ENCODE assay signal across 8 mouse cellular contexts in genomic region chr2:32236760-32237487, GRCm38 (mm10). TPM values are rescaled to one million over a fixed set of nuclear protein-coding genes. Genes with fewer than 3 reads are reported as not detected.
DNase-seq lines count a peak whose midpoint lies in the region; ATAC-seq and TF ChIP-seq lines count a peak whose summit lies in the region.

No protein-coding gene starts in this region.

- H3K9me3 ChIP-seq in forebrain, postnatal 0 days (ENCODE audit: low read length), result no peaks in the 10 kb centered on the region
- no peaks in the 10 kb centered on the region for H3K9me3 ChIP-seq in limb, embryonic 14.5 days (ENCODE audit: control insufficient read depth, low read length)
- H3K9me3 ChIP-seq in midbrain, embryonic 15.5 days, result no peaks in the 10 kb centered on the region

- no peaks in the 10 kb centered on the region for H3K27me3 ChIP-seq in forebrain, postnatal 0 days (ENCODE audit: insufficient read depth, low read length)
- H3K27me3 ChIP-seq in limb, embryonic 14.5 days (ENCODE audit: control insufficient read depth, insufficient read depth, low read length), result no peaks in the 10 kb centered on the region
- no peaks in the 10 kb centered on the region for H3K27me3 ChIP-seq in midbrain, embryonic 15.5 days (replicated peaks)

- peak overlapping the region; percentile 66 for H3K4me3 ChIP-seq in forebrain, postnatal 0 days (ENCODE audit: low read depth, low read length)
- peak overlapping the region; percentile 60 for H3K4me3 ChIP-seq in limb, embryonic 14.5 days (replicated peaks; ENCODE audit: low read length)
- peak overlapping the region; percentile 80 for H3K4me3 ChIP-seq in midbrain, embryonic 15.5 days

- H3K27ac ChIP-seq in forebrain, postnatal 0 days (ENCODE audit: low read depth, low read length), result peak overlapping the region; percentile 78
- H3K27ac ChIP-seq in limb, embryonic 14.5 days (replicated peaks; ENCODE audit: low read depth, low read length), result peak overlapping the region; percentile 61
- H3K27ac ChIP-seq in midbrain, embryonic 15.5 days, result peak overlapping the region; percentile 84

- peak; percentile 50 for TF ChIP-seq CTCF in forebrain, postnatal 0 days (IDR thresholded peaks at IDR 0.05; ENCODE audit: low read depth)

- 0 out of 2 replicates have a peak, but pooled peaks cover 9% of the 10 kb centered on the region for H3K4me1 ChIP-seq in forebrain, postnatal 0 days (ENCODE audit: insufficient read depth)
- peaks cover 18% of the 10 kb centered on the region for H3K4me1 ChIP-seq in limb, embryonic 14.5 days (ENCODE audit: control insufficient read depth, insufficient read depth, low read length)
- peaks cover 25% of the 10 kb centered on the region for H3K4me1 ChIP-seq in midbrain, embryonic 15.5 days

- DNase-seq in urinary bladder, postnatal 25 days (ENCODE audit: low spot score), result peak; percentile 30
- DNase-seq in urinary bladder, adult 18-20 months (ENCODE audit: low spot score in 2 of 2), result no peak
- peak; percentile 65 for DNase-seq in cerebellum, adult 8-10 months
- DNase-seq in forebrain, postnatal 0 days, result peak; percentile 62
- peak; percentile 78 for DNase-seq in induced T-regulatory cell, adult 2 months (ENCODE audit: low read depth)
- peak; percentile 71 for DNase-seq in limb, embryonic 14.5 days (ENCODE audit: low spot score)
- peak; percentile 50 for DNase-seq in telencephalon, adult 2 months (ENCODE audit: low read depth, low spot score)

- H3K36me3 ChIP-seq in forebrain, postnatal 0 days (ENCODE audit: insufficient read depth), result peaks cover 32% of the 10 kb centered on the region
- peaks cover 28% of the 10 kb centered on the region for H3K36me3 ChIP-seq in limb, embryonic 14.5 days (ENCODE audit: control insufficient read depth, insufficient read depth, low read length)
- H3K36me3 ChIP-seq in midbrain, embryonic 15.5 days (replicated peaks), result peaks cover 16% of the 10 kb centered on the region

- no peak for TF ChIP-seq POLR2A in limb, embryonic 14.5 days (IDR thresholded peaks at IDR 0.05; ENCODE audit: borderline replicate concordance, extremely low read depth, insufficient read depth, insufficient read length)

- under 1% methylated on average over 20 of the region's 20 CpGs for WGBS in forebrain, postnatal 0 days
- under 1% methylated on average over 20 of the region's 20 CpGs for WGBS in limb, embryonic 14.5 days
- WGBS in midbrain, embryonic 15.5 days, result under 1% methylated on average over 20 of the region's 20 CpGs

- peak overlapping the region; percentile 68 for H3K9ac ChIP-seq in forebrain, postnatal 0 days
- peak overlapping the region; percentile 67 for H3K9ac ChIP-seq in limb, embryonic 14.5 days (ENCODE audit: low read depth, low read length, severe bottlenecking)
- H3K9ac ChIP-seq in midbrain, embryonic 15.5 days, result peak overlapping the region; percentile 70

- ATAC-seq in forebrain, postnatal 0 days, result peak; percentile 56
- ATAC-seq in limb, embryonic 14.5 days (ENCODE audit: low FRiP score, low read depth), result peak; percentile 14; the same call in 1 of the 2 replicates
- peak; percentile 57 for ATAC-seq in midbrain, embryonic 15.5 days (replicated peaks)

- peak overlapping the region; percentile 57 for H3K4me2 ChIP-seq in forebrain, postnatal 0 days (ENCODE audit: low read depth)
- peak overlapping the region; percentile 74 for H3K4me2 ChIP-seq in limb, embryonic 14.5 days (replicated peaks; ENCODE audit: low read depth, low read length, severe bottlenecking)
- H3K4me2 ChIP-seq in midbrain, embryonic 15.5 days, result peak overlapping the region; percentile 85

RNA-seq across cellular contexts. Expression of gene Pomt1, which starts 0.5 kb away (rescaled TPM):
- 34.5 and 38.5 TPM in 2 replicates for total RNA-seq in forebrain, postnatal 0 days (2014; rRNA removed)
- polyA plus RNA-seq in forebrain, postnatal 0 days (2015; fragmentation: Nextera tagmentation; extraction: Ambion mirVana), result 16.2 and 19.8 TPM in 2 replicates
- 36.4 and 45.8 TPM in 2 replicates for polyA plus RNA-seq in limb, embryonic 14.5 days (2012; rRNA removed)
- 21.7 and 22.9 TPM in 2 replicates for polyA plus RNA-seq in limb, embryonic 14.5 days (2014; fragmentation: Nextera tagmentation; extraction: Ambion mirVana)
- 32.8 and 37.7 TPM in 2 replicates for polyA plus RNA-seq in midbrain, embryonic 15.5 days (2015; fragmentation: Nextera tagmentation; extraction: Ambion mirVana)

RNA-seq across cellular contexts. Expression of gene Uck1, which starts 23.0 kb away (rescaled TPM):
- total RNA-seq in forebrain, postnatal 0 days (2014; rRNA removed), result 121 and 134 TPM in 2 replicates
- 92.7 and 105 TPM in 2 replicates for polyA plus RNA-seq in forebrain, postnatal 0 days (2015; fragmentation: Nextera tagmentation; extraction: Ambion mirVana)
- polyA plus RNA-seq in limb, embryonic 14.5 days (2012; rRNA removed), result 64.8 and 69.4 TPM in 2 replicates
- polyA plus RNA-seq in limb, embryonic 14.5 days (2014; fragmentation: Nextera tagmentation; extraction: Ambion mirVana), result 59.9 and 67.8 TPM in 2 replicates
- polyA plus RNA-seq in midbrain, embryonic 15.5 days (2015; fragmentation: Nextera tagmentation; extraction: Ambion mirVana), result 112 and 117 TPM in 2 replicates

RNA-seq across cellular contexts. Expression of gene Golga2, which starts 50.3 kb away (rescaled TPM):
- 62.2 and 64.4 TPM in 2 replicates for total RNA-seq in forebrain, postnatal 0 days (2014; rRNA removed)
- polyA plus RNA-seq in forebrain, postnatal 0 days (2015; fragmentation: Nextera tagmentation; extraction: Ambion mirVana), result 16.3 and 22.1 TPM in 2 replicates
- 56.4 and 63.1 TPM in 2 replicates for polyA plus RNA-seq in limb, embryonic 14.5 days (2012; rRNA removed)
- 32.4 and 33.3 TPM in 2 replicates for polyA plus RNA-seq in limb, embryonic 14.5 days (2014; fragmentation: Nextera tagmentation; extraction: Ambion mirVana)
- 34.1 and 35.6 TPM in 2 replicates for polyA plus RNA-seq in midbrain, embryonic 15.5 days (2015; fragmentation: Nextera tagmentation; extraction: Ambion mirVana)

RNA-seq across cellular contexts. Expression of gene Swi5, which starts 51.0 kb away (rescaled TPM):
- total RNA-seq in forebrain, postnatal 0 days (2014; rRNA removed), result 290 and 323 TPM in 2 replicates
- polyA plus RNA-seq in forebrain, postnatal 0 days (2015; fragmentation: Nextera tagmentation; extraction: Ambion mirVana), result 407 and 445 TPM in 2 replicates
- 272 and 324 TPM in 2 replicates for polyA plus RNA-seq in limb, embryonic 14.5 days (2012; rRNA removed)
- polyA plus RNA-seq in limb, embryonic 14.5 days (2014; fragmentation: Nextera tagmentation; extraction: Ambion mirVana), result 221 and 244 TPM in 2 replicates
- 404 TPM in 2 replicates for polyA plus RNA-seq in midbrain, embryonic 15.5 days (2015; fragmentation: Nextera tagmentation; extraction: Ambion mirVana)

Comparison
In these comparisons a context has a peak if more than half of its experiments do, and no peak if none do; other contexts are left out.
1. DNase-seq: peak in urinary bladder, postnatal 25 days (single experiment), cerebellum, adult 8-10 months (single experiment), forebrain, postnatal 0 days (single experiment), induced T-regulatory cell, adult 2 months (single experiment), limb, embryonic 14.5 days (single experiment) and telencephalon, adult 2 months (single experiment); none in urinary bladder, adult 18-20 months (0 of 2).
2. Peak in every context shown above with its lines, with median percentiles within 50 percentile points of each other: ATAC-seq, H3K27ac ChIP-seq, H3K4me2 ChIP-seq, H3K4me3 ChIP-seq and H3K9ac ChIP-seq.